Comparison of ENCODE assay signal across 8 mouse cellular contexts in genomic region chr9:42123204-42123603, GRCm38 (mm10). TPM values are rescaled to one million over a fixed set of nuclear protein-coding genes. Genes with fewer than 3 reads are reported as not detected.
DNase-seq lines count a peak whose midpoint lies in the region; ATAC-seq lines count a peak whose summit lies in the region.

No protein-coding gene starts in this region.

- H3K27me3 ChIP-seq in liver, embryonic 11.5 days (replicated peaks; ENCODE audit: control insufficient read depth, insufficient read depth, low read length), result peaks cover 33% of the 10 kb centered on the region
- H3K27me3 ChIP-seq in forebrain, embryonic 10.5 days (ENCODE audit: poor library complexity, severe bottlenecking), result peaks cover 66% of the 10 kb centered on the region
- H3K27me3 ChIP-seq in intestine, embryonic 16.5 days (replicated peaks; ENCODE audit: control insufficient read depth, insufficient read depth, low read length), result no peaks in the 10 kb centered on the region
- H3K27me3 ChIP-seq in neural tube, embryonic 12.5 days (replicated peaks), result no peaks in the 10 kb centered on the region; the same call in 1 of the 2 replicates

- no peak overlapping the region for H3K27ac ChIP-seq in liver, embryonic 11.5 days (ENCODE audit: low read depth, low read length)
- peak overlapping the region; percentile 86 for H3K27ac ChIP-seq in forebrain, embryonic 10.5 days
- H3K27ac ChIP-seq in intestine, embryonic 16.5 days (ENCODE audit: low read length), result no peak overlapping the region; the same call in 1 of the 2 replicates
- no peak overlapping the region for H3K27ac ChIP-seq in neural tube, embryonic 12.5 days

- H3K4me1 ChIP-seq in liver, embryonic 11.5 days (replicated peaks; ENCODE audit: control insufficient read depth, insufficient read depth, low read length), result no peaks in the 10 kb centered on the region
- peaks cover 18% of the 10 kb centered on the region for H3K4me1 ChIP-seq in forebrain, embryonic 10.5 days
- H3K4me1 ChIP-seq in intestine, embryonic 16.5 days (ENCODE audit: control insufficient read depth, insufficient read depth, low read length), result peaks cover 30% of the 10 kb centered on the region
- H3K4me1 ChIP-seq in neural tube, embryonic 12.5 days, result peaks cover 26% of the 10 kb centered on the region

- DNase-seq in liver, embryonic 11.5 days (ENCODE audit: low spot score), result no peak
- DNase-seq in liver, result no peak
- DNase-seq in forebrain, embryonic 10.5 days (ENCODE audit: extremely low spot score, low spot score), result peak; percentile 16
- DNase-seq in left cerebral cortex, adult 18-20 months (ENCODE audit: low spot score in 2 of 2), result no peak
- no peak for DNase-seq in right cerebral cortex, adult 2 months (ENCODE audit: low spot score in 2 of 2)

- no peak overlapping the region for H3K9ac ChIP-seq in liver, embryonic 11.5 days (ENCODE audit: low read depth, low read length)
- H3K9ac ChIP-seq in intestine, embryonic 16.5 days (ENCODE audit: low read depth, low read length), result peak overlapping the region; percentile 88
- peak overlapping the region; percentile 88 for H3K9ac ChIP-seq in neural tube, embryonic 12.5 days

- WGBS in liver, embryonic 11.5 days, result 34% methylated on average over 11 of the region's 11 CpGs
- 34% methylated on average over 11 of the region's 11 CpGs for WGBS in forebrain, embryonic 10.5 days
- WGBS in intestine, embryonic 16.5 days, result 21% methylated on average over 11 of the region's 11 CpGs
- WGBS in neural tube, embryonic 12.5 days, result 32% methylated on average over 11 of the region's 11 CpGs

- H3K36me3 ChIP-seq in liver, embryonic 11.5 days (ENCODE audit: control insufficient read depth, insufficient read depth, low read length), result no peaks in the 10 kb centered on the region
- no peaks in the 10 kb centered on the region for H3K36me3 ChIP-seq in forebrain, embryonic 10.5 days (replicated peaks)
- no peaks in the 10 kb centered on the region for H3K36me3 ChIP-seq in intestine, embryonic 16.5 days (ENCODE audit: control insufficient read depth, insufficient read depth, low read length)
- H3K36me3 ChIP-seq in neural tube, embryonic 12.5 days, result no peaks in the 10 kb centered on the region

- H3K4me3 ChIP-seq in liver, embryonic 11.5 days (ENCODE audit: low read depth, low read length), result peak overlapping the region; percentile 63
- H3K4me3 ChIP-seq in forebrain, embryonic 10.5 days, result peak overlapping the region; percentile 76
- peak overlapping the region; percentile 90 for H3K4me3 ChIP-seq in intestine, embryonic 16.5 days (ENCODE audit: low read length)
- H3K4me3 ChIP-seq in neural tube, embryonic 12.5 days, result peak overlapping the region; percentile 61

- H3K9me3 ChIP-seq in liver, embryonic 11.5 days (ENCODE audit: control insufficient read depth, low read length), result no peaks in the 10 kb centered on the region
- H3K9me3 ChIP-seq in forebrain, embryonic 10.5 days, result no peaks in the 10 kb centered on the region
- H3K9me3 ChIP-seq in intestine, embryonic 16.5 days (ENCODE audit: control insufficient read depth, low read length), result no peaks in the 10 kb centered on the region
- no peaks in the 10 kb centered on the region for H3K9me3 ChIP-seq in neural tube, embryonic 12.5 days

- peak overlapping the region; percentile 91 for H3K4me2 ChIP-seq in liver, embryonic 11.5 days
- peak overlapping the region; percentile 92 for H3K4me2 ChIP-seq in intestine, embryonic 16.5 days (ENCODE audit: low read depth, low read length)
- peak overlapping the region; percentile 96 for H3K4me2 ChIP-seq in neural tube, embryonic 12.5 days (replicated peaks)

- ATAC-seq in liver, embryonic 11.5 days (replicated peaks; ENCODE audit: low FRiP score), result no peak
- no peak for ATAC-seq in intestine, embryonic 16.5 days
- 0 out of 2 replicates have a peak, but pooled peaks have one; percentile 6 for ATAC-seq in neural tube, embryonic 12.5 days (ENCODE audit: low FRiP score, low read depth)
- ATAC-seq in megakaryocyte progenitor cell, adult 5-6 weeks (replicated peaks; ENCODE audit: poor library complexity), result no peak

RNA-seq across cellular contexts. Expression of gene Sorl1, which starts 0.9 kb away (rescaled TPM):
- polyA plus RNA-seq in liver, embryonic 11.5 days (2014; fragmentation: Nextera tagmentation; extraction: Ambion mirVana), result 1.8 and 2.1 TPM in 2 replicates
- 1.9 and 4.7 TPM in 2 replicates for polyA plus RNA-seq in forebrain, embryonic 10.5 days (2016; fragmentation: Nextera tagmentation; extraction: Ambion mirVana)
- 6.0 and 6.2 TPM in 2 replicates for polyA plus RNA-seq in intestine, embryonic 16.5 days (2015; fragmentation: Nextera tagmentation; extraction: Ambion mirVana)
- 16.4 and 16.6 TPM in 2 replicates for polyA plus RNA-seq in neural tube, embryonic 12.5 days (2016; fragmentation: Nextera tagmentation; extraction: Ambion mirVana)
- 100 to 1,000 TPM; 180 to 243 TPM for total RNA-seq in left cerebral cortex, adult 18-20 months (2021)
- 26.8 and 29.4 TPM in 2 replicates for total RNA-seq in megakaryocyte progenitor cell, adult 5-6 weeks (2015)
- 23.9 and 29.4 TPM in 2 replicates for total RNA-seq in megakaryocyte progenitor cell, adult 5-6 weeks (2017)
